Mouse (Mus musculus) spleen, adult 12 weeks (tissue): ENCODE results near the gene Metap1.

Source experiments
- DNase-seq: peaks from one replicate; pipeline ENCODE4 v3.0.0; 2022; ENCODE audit warnings: low spot score

Metap1 gene

GRCm38 (mm10) chr3:138489327-138490033 is at the start of gene Metap1:
Gene Metap1, minus strand, starts transcription at chr3:138489515.
- peak; percentile 97 for DNase-seq

- no peak for DNase-seq
Measured at GRCm38 (mm10) chr3:138536031-138536430, 46.7 kb upstream of the Metap1 start.

GRCm38 (mm10) chr3:138532764-138533163 is 43.4 kb upstream of the Metap1 start:
- DNase-seq = no peak

- no peak for DNase-seq
Measured at GRCm38 (mm10) chr3:138531479-138532181, 42.3 kb upstream of the Metap1 start.

GRCm38 (mm10) chr3:138530578-138531478 is 41.5 kb upstream of the Metap1 start:
- DNase-seq = no peak

- DNase-seq = no peak
Measured at GRCm38 (mm10) chr3:138528265-138528664, 39.0 kb upstream of the Metap1 start.

- peak; percentile 40 for DNase-seq
Measured at GRCm38 (mm10) chr3:138527667-138528231, 38.4 kb upstream of the Metap1 start.

- DNase-seq = peak; percentile 93
Measured at GRCm38 (mm10) chr3:138526916-138527666, 37.8 kb upstream of the Metap1 start.

GRCm38 (mm10) chr3:138526073-138526915 is 37.0 kb upstream of the Metap1 start, which contains the start of gene Eif4e:
Gene Eif4e, plus strand, starts transcription at chr3:138526179.
- DNase-seq = peak; percentile 22

- no peak for DNase-seq
Measured at GRCm38 (mm10) chr3:138525494-138525893, 36.2 kb upstream of the Metap1 start.

GRCm38 (mm10) chr3:138523956-138524355 is 34.6 kb upstream of the Metap1 start:
- no peak for DNase-seq

- DNase-seq = no peak
Measured at GRCm38 (mm10) chr3:138519218-138519617, 29.9 kb upstream of the Metap1 start.

- DNase-seq = peak; percentile 14
Measured at GRCm38 (mm10) chr3:138517881-138518280, 28.6 kb upstream of the Metap1 start.

- no peak for DNase-seq
Measured at GRCm38 (mm10) chr3:138515656-138516370, 26.5 kb upstream of the Metap1 start.

GRCm38 (mm10) chr3:138514749-138515148 is 25.4 kb upstream of the Metap1 start:
- DNase-seq = no peak

GRCm38 (mm10) chr3:138513243-138513642 is 23.9 kb upstream of the Metap1 start:
- DNase-seq = no peak

GRCm38 (mm10) chr3:138510471-138510870 is 21.2 kb upstream of the Metap1 start:
- DNase-seq = no peak

GRCm38 (mm10) chr3:138509581-138509980 is 20.3 kb upstream of the Metap1 start:
- DNase-seq = no peak

- DNase-seq = no peak
Measured at GRCm38 (mm10) chr3:138506749-138507148, 17.4 kb upstream of the Metap1 start.

GRCm38 (mm10) chr3:138503754-138504153 is 14.4 kb upstream of the Metap1 start:
- DNase-seq = no peak
